Mouse (Mus musculus) hematopoietic stem cell, adult 5-6 weeks (primary cell): ENCODE measurements around the gene Tex50. TPM values are rescaled to one million over a fixed set of nuclear protein-coding genes. Genes with fewer than 3 reads are reported as not detected.
"Not testable (repeated sequence)": the region's sequence is repeated elsewhere in the genome, so short reads cannot be mapped to it uniquely, and the experiment has no call there.

Experiments
- ATAC-seq, 2 experiments: fragments of 125-278 bp in 1 of 2; replicated peaks in 1 of 2; 2 replicates each; pipeline ENCODE4 v1.8.0; 2016 to 2017; ENCODE audit warnings: inconsistent platforms in 2 of 2, mild to moderate bottlenecking in 2 of 2, moderate number of reproducible peaks in 2 of 2, low read depth in 1 of 2, moderate TSS enrichment in 1 of 2; ENCODE audit not compliant: low FRiP score in 2 of 2, poor library complexity in 2 of 2, severe bottlenecking in 2 of 2, insufficient read depth in 1 of 2, low TSS enrichment in 1 of 2
- total RNA-seq: library from RNA; stranded (forward); fragments of 172-1452, 232-1000 nt; gene quantifications from 2 replicates; pipeline ENCODE4 v1.2.3, GENCODE M21; 2017

The Tex50 gene
- total RNA-seq, result not detected in 2 replicates

GRCm38 (mm10) chr1:161159214-161159613, at the start of gene Tex50:
Gene Tex50, minus strand, starts transcription at chr1:161159314.
- no peak for ATAC-seq

- ATAC-seq, result no peak
These were observed 40.7 kb upstream of the Tex50 start for GRCm38 (mm10) chr1:161199856-161200255.

GRCm38 (mm10) chr1:161196364-161196763, 37.2 kb upstream of the Tex50 start:
- ATAC-seq, result not testable (repeated sequence)

GRCm38 (mm10) chr1:161195541-161196351, 36.6 kb upstream of the Tex50 start:
- peak; percentile 92 to 94 for ATAC-seq

GRCm38 (mm10) chr1:161190253-161190910, 31.3 kb upstream of the Tex50 start:
- ATAC-seq, result no peak

- no peak for ATAC-seq
These were observed 26.3 kb upstream of the Tex50 start for GRCm38 (mm10) chr1:161185431-161185830.

GRCm38 (mm10) chr1:161183677-161184076, 24.6 kb upstream of the Tex50 start:
- peak; percentile 17 to 39; a peak in 1 of 4 replicates for ATAC-seq

GRCm38 (mm10) chr1:161182386-161182785, 23.3 kb upstream of the Tex50 start:
- no peak for ATAC-seq

- ATAC-seq, result peak in 1 of 2 experiments; percentile 60; a peak in 1 of 4 replicates
These were observed 21.6 kb upstream of the Tex50 start for GRCm38 (mm10) chr1:161180674-161181073.

- peak; percentile 93 to 98 for ATAC-seq
These were observed 11.5 kb upstream of the Tex50 start for GRCm38 (mm10) chr1:161170651-161171050.

- ATAC-seq, result no peak
These were observed 1.2 kb upstream of the Tex50 start for GRCm38 (mm10) chr1:161160266-161160665.

GRCm38 (mm10) chr1:161156546-161156945, 2.6 kb downstream of the Tex50 start:
- ATAC-seq, result no peak

- no peak for ATAC-seq
These were observed 8.0 kb downstream of the Tex50 start for GRCm38 (mm10) chr1:161151098-161151497.

GRCm38 (mm10) chr1:161147888-161148287, 11.2 kb downstream of the Tex50 start:
- ATAC-seq, result no peak

GRCm38 (mm10) chr1:161145611-161146010, 13.5 kb downstream of the Tex50 start:
- not testable (repeated sequence) for ATAC-seq

- ATAC-seq, result no peak
These were observed 15.9 kb downstream of the Tex50 start for GRCm38 (mm10) chr1:161143216-161143615.

GRCm38 (mm10) chr1:161142531-161143159, 16.5 kb downstream of the Tex50 start, which contains the start of gene Ankrd45:
Gene Ankrd45, plus strand, starts transcription at chr1:161142691.
- ATAC-seq, result peak; percentile 60 to 67; a peak in 2 of 4 replicates
